Mouse (Mus musculus): ENCODE data around the gene Mtr. TPM values are rescaled to one million over a fixed set of nuclear protein-coding genes. Genes with fewer than 3 reads are reported as not detected.

Mtr gene
- polyA plus RNA-seq, 2 experiments, result 4.0 to 9.6 TPM

DNA sequence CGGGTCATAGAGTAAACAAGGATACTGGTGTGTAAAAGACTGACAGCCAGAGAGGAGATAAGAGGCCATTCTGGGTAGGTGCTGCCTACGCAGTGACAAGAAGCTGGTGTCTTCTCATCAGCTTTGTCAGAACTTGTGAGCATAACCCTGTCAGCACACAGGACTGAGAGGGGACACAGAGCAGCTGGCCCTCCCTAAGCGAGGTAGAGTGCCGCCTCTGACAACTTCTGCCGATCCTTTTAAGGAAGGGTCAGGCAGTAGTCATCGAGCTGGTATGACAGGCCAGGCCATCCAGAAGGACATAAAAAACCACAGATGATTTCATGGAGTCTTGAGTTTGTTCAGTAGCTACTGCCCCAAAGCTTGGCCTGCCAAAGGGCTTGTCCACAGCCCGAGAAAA, 124.4 kb downstream of the Mtr start:
- Histone ChIP-seq H3K36me3 (replicated peaks; ENCODE audit: control insufficient read depth, insufficient read depth, low read depth) (no peaks in the 10 kb centered on the region), H3K4me3 (ENCODE audit: insufficient read depth in 1 of 2, low read depth in 2 of 2, low read length in 2 of 2) (no peak overlapping the region), H3K4me1 (replicated peaks; ENCODE audit: control insufficient read depth in 2 of 2, insufficient read depth in 2 of 2, low read length in 1 of 2) (peaks cover 26 to 44% of the 10 kb centered on the region in 2 experiments), H3K4me2 (ENCODE audit: low read depth) (no peak overlapping the region), H3K9me3 (ENCODE audit: control insufficient read depth, low read length) (no peaks in the 10 kb centered on the region), H3K27me3 (ENCODE audit: control insufficient read depth, insufficient read depth, low read length) (no peaks in the 10 kb centered on the region), H3K9ac (replicated peaks) (no peak overlapping the region), H3K27ac (no peak overlapping the region)
- WGBS (ENCODE audit: insufficient replicate concordance), result 60% methylated on average over 7 of the region's 7 CpGs
- DNase-seq (ENCODE audit: low read depth in 3 of 3, low spot score in 3 of 3) (peak in 1 of 3 experiments; percentile 17), ATAC-seq (ENCODE audit: insufficient read depth) (peak; percentile 18; the same call in 1 of the 2 replicates)
- TF ChIP-seq CTCF (IDR thresholded peaks at IDR 0.05; ENCODE audit: low read depth), result no peak
- no peak for TF ChIP-seq EP300 (IDR thresholded peaks at IDR 0.05; ENCODE audit: low read depth)

Other genes with a start within 250 kb of the Mtr start
- gene Ryr2, start 151.2 kb downstream of the Mtr start, polyA plus RNA-seq (2012; rRNA removed), result 0.10 and 0.16 TPM in 2 replicates
- 0.19 and 0.53 TPM in 2 replicates for gene Ryr2, start 151.2 kb downstream of the Mtr start, polyA plus RNA-seq (2014; fragmentation: Nextera tagmentation; extraction: Ambion mirVana)
- 0.08 and 0.16 TPM in 2 replicates for gene Actn2, start 82.6 kb upstream of the Mtr start, polyA plus RNA-seq (2012; rRNA removed)
- gene Actn2, start 82.6 kb upstream of the Mtr start, polyA plus RNA-seq (2014; fragmentation: Nextera tagmentation; extraction: Ambion mirVana), result 0.37 TPM in 1 of 2 replicates, not detected in the other
- gene Heatr1, start 136.9 kb upstream of the Mtr start, polyA plus RNA-seq (2012; rRNA removed), result 8.3 and 10.9 TPM in 2 replicates
- 13.5 and 16.8 TPM in 2 replicates for gene Heatr1, start 136.9 kb upstream of the Mtr start, polyA plus RNA-seq (2014; fragmentation: Nextera tagmentation; extraction: Ambion mirVana)
- gene Lgals8, start 206.8 kb upstream of the Mtr start, polyA plus RNA-seq (2012; rRNA removed), result 7.8 and 12.7 TPM in 2 replicates
- gene Lgals8, start 206.8 kb upstream of the Mtr start, polyA plus RNA-seq (2014; fragmentation: Nextera tagmentation; extraction: Ambion mirVana), result 12.7 and 13.2 TPM in 2 replicates